Mouse (Mus musculus) limb, embryonic 13.5 days (tissue): ENCODE data around the gene Gdf7. TPM values are rescaled to one million over a fixed set of nuclear protein-coding genes. Genes with fewer than 3 reads are reported as not detected.

Experiments
- ATAC-seq: fragments of 200-750 bp; cut with Nextera tagmentation; 2 replicates; pipeline ENCODE4 v1.8.0; 2017; ENCODE audit warnings: low read depth, moderate number of reproducible peaks, moderate TSS enrichment; ENCODE audit not compliant: low FRiP score
- H3K27ac ChIP-seq: fragments of 300-500 bp; sonication (generic); 2 replicates; pipeline ENCODE4 v1.5.1; 2015; ENCODE audit warnings: inconsistent platforms, mild to moderate bottlenecking, moderate library complexity
- H3K27me3 ChIP-seq: fragments of 300-500 bp; sonication (generic); 2 replicates; pipeline ENCODE4 v1.6.1; 2015; ENCODE audit warnings: mild to moderate bottlenecking, inconsistent platforms
- H3K36me3 ChIP-seq: fragments of 300-500 bp; sonication (generic); 2 replicates; pipeline ENCODE4 v1.6.1; 2015; ENCODE audit warnings: inconsistent platforms, mild to moderate bottlenecking, moderate library complexity
- H3K4me1 ChIP-seq: fragments of 300-500 bp; sonication (generic); 2 replicates; pipeline ENCODE4 v1.6.1; 2015; ENCODE audit warnings: inconsistent platforms
- H3K4me2 ChIP-seq: fragments of 300-500 bp; sonication (generic); replicated peaks from 2 replicates; pipeline ENCODE4 v1.6.1; 2015; ENCODE audit warnings: inconsistent platforms, mild to moderate bottlenecking, moderate library complexity
- H3K4me3 ChIP-seq: fragments of 300-500 bp; sonication (generic); 2 replicates; pipeline ENCODE4 v1.5.1; 2015; ENCODE audit warnings: moderate library complexity, mild to moderate bottlenecking, inconsistent platforms
- H3K9ac ChIP-seq: fragments of 300-500 bp; sonication (generic); 2 replicates; pipeline ENCODE4 v1.6.1; 2015; ENCODE audit warnings: mild to moderate bottlenecking, inconsistent platforms
- H3K9me3 ChIP-seq: fragments of 300-500 bp; sonication (generic); 2 replicates; pipeline ENCODE4 v1.6.1; 2016; ENCODE audit warnings: inconsistent platforms
- WGBS: fragments of 180-500 bp; shearing (Covaris S2); methylation state at CpG from one replicate; pipeline ENCODE4 v1.1.7; 2015; 5-methylcytosine and 5-hydroxymethylcytosine counted together
- polyA plus RNA-seq: library from polyadenylated mRNA; unstranded; fragments of >200 nt; fragmentation: Nextera tagmentation; extraction: Ambion mirVana; gene quantifications from 2 replicates; pipeline ENCODE4 v1.2.1, GENCODE M21; 2015

The Gdf7 gene
- 0.20 TPM in 1 of 2 replicates, not detected in the other for polyA plus RNA-seq

GRCm38 (mm10) chr12:8301841-8302431 lies at the start of gene Gdf7:
TSS of gene Gdf7 (minus strand) at chr12:8301954.
- Histone ChIP-seq H3K9me3 (no peaks in the 10 kb centered on the region), H3K36me3 (no peaks in the 10 kb centered on the region), H3K27me3 (peaks cover 96% of the 10 kb centered on the region), H3K4me2 (peak within 1 kb of the TSS; percentile 89), H3K27ac (no peak within 1 kb of the TSS), H3K4me3 (peak within 1 kb of the TSS; percentile 50), H3K4me1 (peaks cover 37% of the 10 kb centered on the region), H3K9ac (peak within 1 kb of the TSS; percentile 55)
- peak; percentile 34; the same call in 1 of the 2 replicates for ATAC-seq
- 1% methylated on average over 47 of the region's 53 CpGs for WGBS

- Histone ChIP-seq H3K36me3 (no peaks in the 10 kb centered on the region), H3K4me1 (peaks cover 14% of the 10 kb centered on the region), H3K27me3 (no peaks in the 10 kb centered on the region), H3K4me2 (no peak overlapping the region), H3K4me3 (no peak overlapping the region), H3K9ac (no peak overlapping the region), H3K9me3 (no peaks in the 10 kb centered on the region), H3K27ac (no peak overlapping the region)
- ATAC-seq, result no peak
- 32% methylated on average over 4 of the region's 4 CpGs for whole genome bisulfite sequencing
Measured at GRCm38 (mm10) chr12:8351025-8351903, 49.5 kb upstream of the Gdf7 start.

- Histone ChIP-seq H3K27me3 (no peaks in the 10 kb centered on the region), H3K36me3 (no peaks in the 10 kb centered on the region), H3K9me3 (no peaks in the 10 kb centered on the region), H3K4me3 (no peak overlapping the region), H3K27ac (0 out of 2 replicates have a peak overlapping the region, but pooled peaks have one; percentile 7), H3K4me2 (no peak overlapping the region), H3K9ac (no peak overlapping the region), H3K4me1 (peaks cover 21% of the 10 kb centered on the region)
- ATAC-seq, result no peak
- 74% methylated on average over 9 of the region's 9 CpGs for WGBS
Measured at GRCm38 (mm10) chr12:8348733-8349513, 47.2 kb upstream of the Gdf7 start.

GRCm38 (mm10) chr12:8347746-8348462 lies 46.1 kb upstream of the Gdf7 start:
- no peak for ATAC-seq
- WGBS, result 88% methylated on average over 8 of the region's 8 CpGs
- Histone ChIP-seq H3K4me3 (no peak overlapping the region), H3K4me2 (no peak overlapping the region), H3K4me1 (peaks cover 21% of the 10 kb centered on the region), H3K27me3 (no peaks in the 10 kb centered on the region), H3K9ac (no peak overlapping the region), H3K36me3 (peaks cover 6% of the 10 kb centered on the region), H3K9me3 (no peaks in the 10 kb centered on the region), H3K27ac (no peak overlapping the region)

- no peak for ATAC-seq
- Histone ChIP-seq H3K27ac (peak overlapping the region; percentile 52; the same call in 1 of the 2 replicates), H3K36me3 (peaks cover 28% of the 10 kb centered on the region), H3K4me1 (peaks cover 21% of the 10 kb centered on the region), H3K27me3 (no peaks in the 10 kb centered on the region), H3K9ac (0 out of 2 replicates have a peak overlapping the region, but pooled peaks have one; percentile 26), H3K4me2 (no peak overlapping the region), H3K9me3 (no peaks in the 10 kb centered on the region), H3K4me3 (no peak overlapping the region)
- WGBS, result 89% methylated on average over 5 of the region's 5 CpGs
Measured at GRCm38 (mm10) chr12:8345539-8345938, 43.8 kb upstream of the Gdf7 start.

GRCm38 (mm10) chr12:8344897-8345296 lies 43.1 kb upstream of the Gdf7 start:
- no peak overlapping the region for H3K4me3 ChIP-seq
- no peaks in the 10 kb centered on the region for H3K9me3 ChIP-seq
- peak overlapping the region; percentile 26; the same call in 1 of the 2 replicates for H3K9ac ChIP-seq
- peaks cover 19% of the 10 kb centered on the region for H3K4me1 ChIP-seq
- no peak overlapping the region for H3K4me2 ChIP-seq
- WGBS, result 56% methylated on average over 9 of the region's 9 CpGs
- no peak for ATAC-seq
- H3K36me3 ChIP-seq, result peaks cover 35% of the 10 kb centered on the region
- H3K27ac ChIP-seq, result peak overlapping the region; percentile 52; the same call in 1 of the 2 replicates
- no peaks in the 10 kb centered on the region for H3K27me3 ChIP-seq

GRCm38 (mm10) chr12:8343381-8343780 lies 41.6 kb upstream of the Gdf7 start:
- Histone ChIP-seq H3K4me1 (peaks cover 8% of the 10 kb centered on the region; the same call in 1 of the 2 replicates), H3K4me2 (no peak overlapping the region), H3K4me3 (no peak overlapping the region), H3K9ac (no peak overlapping the region), H3K9me3 (no peaks in the 10 kb centered on the region), H3K27ac (no peak overlapping the region), H3K36me3 (peaks cover 50% of the 10 kb centered on the region), H3K27me3 (no peaks in the 10 kb centered on the region)
- WGBS, result 90% methylated on average over 3 of the region's 3 CpGs
- no peak for ATAC-seq

- Histone ChIP-seq H3K27ac (no peak overlapping the region), H3K36me3 (peaks cover 70% of the 10 kb centered on the region), H3K27me3 (no peaks in the 10 kb centered on the region), H3K4me2 (no peak overlapping the region), H3K4me3 (no peak overlapping the region), H3K4me1 (peaks cover 11% of the 10 kb centered on the region; the same call in 1 of the 2 replicates), H3K9ac (no peak overlapping the region), H3K9me3 (no peaks in the 10 kb centered on the region)
- no peak for ATAC-seq
- WGBS, result 95% methylated on average over 6 of the region's 6 CpGs
Measured at GRCm38 (mm10) chr12:8341008-8341407, 39.3 kb upstream of the Gdf7 start.

- no peak for ATAC-seq
- Histone ChIP-seq H3K4me1 (peaks cover 7% of the 10 kb centered on the region; the same call in 1 of the 2 replicates), H3K9me3 (no peaks in the 10 kb centered on the region), H3K27me3 (no peaks in the 10 kb centered on the region), H3K36me3 (peaks cover 79% of the 10 kb centered on the region), H3K9ac (no peak overlapping the region), H3K27ac (no peak overlapping the region), H3K4me2 (no peak overlapping the region), H3K4me3 (no peak overlapping the region)
- 65% methylated on average over 13 of the region's 13 CpGs for WGBS
Measured at GRCm38 (mm10) chr12:8339591-8340319, 38.0 kb upstream of the Gdf7 start.

- no peak overlapping the region for H3K4me2 ChIP-seq
- peaks cover 82% of the 10 kb centered on the region for H3K36me3 ChIP-seq
- H3K4me1 ChIP-seq, result 0 out of 2 replicates have a peak, but pooled peaks cover 3% of the 10 kb centered on the region
- no peaks in the 10 kb centered on the region for H3K9me3 ChIP-seq
- H3K9ac ChIP-seq, result no peak overlapping the region
- no peak overlapping the region for H3K27ac ChIP-seq
- H3K27me3 ChIP-seq, result no peaks in the 10 kb centered on the region
- no peak overlapping the region for H3K4me3 ChIP-seq
- 76% methylated on average over 8 of the region's 8 CpGs for WGBS
- ATAC-seq, result no peak
Measured at GRCm38 (mm10) chr12:8338918-8339317, 37.2 kb upstream of the Gdf7 start.

GRCm38 (mm10) chr12:8338491-8338890 lies 36.7 kb upstream of the Gdf7 start:
- peaks cover 82% of the 10 kb centered on the region for H3K36me3 ChIP-seq

More at GRCm38 (mm10) chr12:8338491-8338890, 36.7 kb upstream of the Gdf7 start:
- no peaks in the 10 kb centered on the region for H3K27me3 ChIP-seq
- no peak for ATAC-seq
- no peak overlapping the region for H3K4me2 ChIP-seq
- 46% methylated on average over 4 of the region's 4 CpGs for WGBS
- no peak overlapping the region for H3K4me3 ChIP-seq
- H3K27ac ChIP-seq, result no peak overlapping the region; the same call in 1 of the 2 replicates
- no peaks in the 10 kb centered on the region for H3K9me3 ChIP-seq
- 0 out of 2 replicates have a peak, but pooled peaks cover 3% of the 10 kb centered on the region for H3K4me1 ChIP-seq
- H3K9ac ChIP-seq, result no peak overlapping the region
